34 mouse cellular contexts compared by ENCODE assay signal in the genomic region with DNA sequence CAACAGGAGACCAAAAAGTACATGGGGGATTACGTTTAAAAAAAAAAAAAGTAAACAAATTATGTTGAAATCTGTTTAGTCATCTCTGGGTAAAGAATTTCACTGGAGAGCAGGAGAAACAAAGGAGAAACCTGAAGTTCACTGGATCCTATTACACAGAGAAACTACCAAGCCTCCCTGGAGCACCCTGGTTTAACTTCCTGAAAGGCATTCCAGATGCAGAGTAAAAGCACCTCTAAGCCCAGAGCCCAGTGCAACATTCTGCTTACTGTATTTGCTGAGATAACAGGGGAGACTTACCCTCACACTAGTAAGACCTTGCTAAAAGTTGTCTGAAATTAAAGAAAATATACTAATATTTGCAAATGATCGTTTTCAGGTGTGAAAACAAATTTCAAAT. TPM values are rescaled to one million over a fixed set of nuclear protein-coding genes. Genes with fewer than 3 reads are reported as not detected.
"Had no signal": no experiment of that assay in that cellular context is flagged by ENCODE, and none has a peak within 500 bp of the region (broad histone marks: within the 10 kb centered on the region; RNA-seq: fewer than 3 reads in every experiment).

No protein-coding gene starts in this region.

- H3K27ac ChIP-seq: embryonic facial prominence, embryonic 12.5 days; embryonic facial prominence, embryonic 13.5 days; embryonic facial prominence, embryonic 15.5 days; forebrain, embryonic 10.5 days; forebrain, embryonic 12.5 days; forebrain, embryonic 13.5 days; forebrain, embryonic 15.5 days; gastrocnemius, adult 2 months; heart, adult 2 months had no signal

- H3K4me3 ChIP-seq: embryonic facial prominence, embryonic 12.5 days; embryonic facial prominence, embryonic 13.5 days; embryonic facial prominence, embryonic 15.5 days; erythroblast, embryonic 14.5 days; forebrain, embryonic 10.5 days; forebrain, embryonic 12.5 days; forebrain, embryonic 13.5 days; forebrain, embryonic 15.5 days; gastrocnemius, adult 2 months; heart, adult 2 months had no signal

- H3K4me1 ChIP-seq: embryonic facial prominence, embryonic 12.5 days; embryonic facial prominence, embryonic 15.5 days; forebrain, embryonic 12.5 days; forebrain, embryonic 13.5 days; forebrain, embryonic 15.5 days had no signal

- H3K4me2 ChIP-seq: embryonic facial prominence, embryonic 12.5 days; embryonic facial prominence, embryonic 13.5 days; embryonic facial prominence, embryonic 15.5 days; forebrain, embryonic 12.5 days; forebrain, embryonic 13.5 days; forebrain, embryonic 15.5 days had no signal

- H3K27me3 ChIP-seq: embryonic facial prominence, embryonic 12.5 days; embryonic facial prominence, embryonic 13.5 days; embryonic facial prominence, embryonic 15.5 days; forebrain, embryonic 12.5 days; forebrain, embryonic 13.5 days; forebrain, embryonic 15.5 days had no signal

- H3K9me3 ChIP-seq: embryonic facial prominence, embryonic 12.5 days; embryonic facial prominence, embryonic 13.5 days; embryonic facial prominence, embryonic 15.5 days; forebrain, embryonic 10.5 days; forebrain, embryonic 12.5 days; forebrain, embryonic 13.5 days; forebrain, embryonic 15.5 days had no signal

- H3K36me3 ChIP-seq: embryonic facial prominence, embryonic 12.5 days; embryonic facial prominence, embryonic 13.5 days; embryonic facial prominence, embryonic 15.5 days; forebrain, embryonic 10.5 days; forebrain, embryonic 12.5 days; forebrain, embryonic 15.5 days had no signal

- DNase-seq: cerebellum, adult 2 months; cerebellum, adult 8-10 months; cerebellum, adult 9-10 months; cerebellum, adult 9-11 months; cerebellum, postnatal 10 days; cerebellum, postnatal 14 days; cerebellum, postnatal 25 days; cerebellum, postnatal 36 days; embryo, embryonic 11 days; forebrain, postnatal 0 days; gastrocnemius, adult 2 months; gastrocnemius, postnatal 10 days; gastrocnemius, postnatal 14 days; gastrocnemius, postnatal 25 days; gastrocnemius, postnatal 36 days; heart, adult 11 months; heart, adult 18-20 months; heart, adult 2 months had no signal

- H3K9ac ChIP-seq: embryonic facial prominence, embryonic 12.5 days; embryonic facial prominence, embryonic 13.5 days; embryonic facial prominence, embryonic 15.5 days; forebrain, embryonic 12.5 days; forebrain, embryonic 13.5 days; forebrain, embryonic 15.5 days; forebrain, postnatal 0 days had no signal

- ATAC-seq: forebrain, embryonic 13.5 days; forebrain, embryonic 14.5 days; forebrain, embryonic 15.5 days; forebrain, embryonic 16.5 days; forebrain, postnatal 0 days had no signal

RNA-seq across cellular contexts. Expression of a gene that starts 15.0 kb away (rescaled TPM):
- total RNA-seq: common myeloid progenitor, adult 5-6 weeks; gastrocnemius, adult 18-20 months; gastrocnemius, adult 2 months; gastrocnemius, adult 8-10 months; gastrocnemius, postnatal 14 days; gastrocnemius, postnatal 25 days; gastrocnemius, postnatal 36 days; gastrocnemius, postnatal 4 days; granulocyte monocyte progenitor cell, adult 5-6 weeks; heart, adult 18-20 months; heart, adult 2 months; heart, adult 8-10 months had no signal
- polyA plus RNA-seq: cerebellum, adult 2 months; erythroblast, embryonic 14.5 days had no signal
